Mouse (Mus musculus) small intestine, adult 2 months (tissue): Measurements from ENCODE around the gene Abcf3. TPM values are rescaled to one million over a fixed set of nuclear protein-coding genes. Genes with fewer than 3 reads are reported as not detected.

ENCODE experiments used
- H3K27ac ChIP-seq: fragments of 200-500 bp; 2 replicates; pipeline ENCODE4 v1.5.1; 2012; ENCODE audit warnings: low read depth, low read length, control low read depth, inconsistent platforms; ENCODE audit not compliant: insufficient read depth
- H3K27me3 ChIP-seq: fragments of 200-500 bp; 2 replicates; pipeline ENCODE4 v1.6.1; 2012; ENCODE audit warnings: mild to moderate bottlenecking, moderate library complexity, low read length, inconsistent platforms; ENCODE audit not compliant: control insufficient read depth, insufficient read depth
- H3K36me3 ChIP-seq: fragments of 200-500 bp; 2 replicates; pipeline ENCODE4 v1.6.1; 2012; ENCODE audit warnings: mild to moderate bottlenecking, low read length, control low read depth, inconsistent platforms; ENCODE audit not compliant: control insufficient read depth, insufficient read depth
- H3K4me1 ChIP-seq: fragments of 200-500 bp; 2 replicates; pipeline ENCODE4 v1.6.1; 2012; ENCODE audit warnings: low read length, inconsistent platforms, mixed read lengths; ENCODE audit not compliant: control insufficient read depth, insufficient read depth, insufficient read length
- H3K4me3 ChIP-seq: fragments of 200-500 bp; 2 replicates; pipeline ENCODE4 v1.5.1; 2012; ENCODE audit warnings: low read depth, mild to moderate bottlenecking, control low read depth, inconsistent platforms, low read length, moderate library complexity
- CTCF ChIP-seq: fragments of 200-500 bp; IDR thresholded peaks from 2 replicates; pipeline ENCODE4 v1.5.1; 2012; ENCODE audit warnings: low read depth, mild to moderate bottlenecking, control low read depth, inconsistent platforms, low read length, moderate library complexity, mixed read lengths; ENCODE audit not compliant: insufficient replicate concordance, insufficient read length; ENCODE audit errors: extremely low read depth
- POLR2A ChIP-seq: fragments of 200-500 bp; IDR thresholded peaks from 2 replicates; pipeline ENCODE4 v1.6.1; 2012; ENCODE audit warnings: low read depth, mild to moderate bottlenecking, control low read depth, inconsistent platforms, low read length, moderate library complexity
- WGBS: fragments of 180-500 bp; shearing (Covaris S2); methylation state at CpG from one replicate; pipeline ENCODE4 v1.1.7; 2018; 5-methylcytosine and 5-hydroxymethylcytosine counted together
- polyA plus RNA-seq: library from polyadenylated mRNA; depleted of rRNA; stranded (reverse); fragments of >200 nt; gene quantifications from 2 replicates; pipeline ENCODE4 v1.2.3, GENCODE M21; 2012

The Abcf3 gene
- polyA plus RNA-seq, 1 experiment = 15.0 TPM

GRCm38 (mm10) chr16:20516726-20517201, 31.6 kb upstream of the Abcf3 start, which contains the start of gene Dvl3:
Gene Dvl3, plus strand, starts transcription at chr16:20516982.
- Histone ChIP-seq H3K36me3 (peaks cover 2% of the 10 kb centered on the region; the same call in 1 of the 2 replicates), H3K4me3 (peak within 1 kb of the TSS; percentile 97), H3K27me3 (no peaks in the 10 kb centered on the region), H3K27ac (peak within 1 kb of the TSS; percentile 79), H3K4me1 (peaks cover 2% of the 10 kb centered on the region)
- under 1% methylated on average over 55 of the region's 55 CpGs for WGBS
- peak; percentile 87 for TF ChIP-seq POLR2A
- TF ChIP-seq CTCF = peak; percentile 31; the same call in 1 of the 2 replicates

DNA sequence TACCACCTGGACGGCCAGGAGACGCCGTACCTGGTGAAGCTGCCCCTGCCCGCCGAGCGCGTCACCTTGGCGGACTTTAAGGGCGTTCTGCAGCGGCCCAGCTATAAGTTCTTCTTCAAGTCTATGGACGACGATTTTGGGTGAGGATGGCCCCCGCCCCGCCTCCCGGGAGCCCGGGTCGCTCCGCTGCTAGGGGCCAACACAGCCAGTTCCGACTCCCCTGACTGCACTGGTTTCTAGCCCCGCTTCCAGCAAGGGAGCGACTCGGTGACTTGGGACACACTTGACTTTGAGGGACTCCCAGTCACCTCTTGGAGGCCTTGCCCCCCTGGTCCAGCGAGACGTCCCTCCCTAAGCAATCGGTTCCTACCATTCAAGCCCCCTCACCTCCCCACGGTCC, 31.2 kb upstream of the Abcf3 start:
- TF ChIP-seq CTCF (no peak), POLR2A (no peak)
- Histone ChIP-seq H3K27me3 (no peaks in the 10 kb centered on the region), H3K4me3 (peak overlapping the region; percentile 97), H3K4me1 (peaks cover 2% of the 10 kb centered on the region), H3K36me3 (peaks cover 4% of the 10 kb centered on the region; the same call in 1 of the 2 replicates), H3K27ac (peak overlapping the region; percentile 79)
- WGBS = under 1% methylated on average over 26 of the region's 26 CpGs

DNA sequence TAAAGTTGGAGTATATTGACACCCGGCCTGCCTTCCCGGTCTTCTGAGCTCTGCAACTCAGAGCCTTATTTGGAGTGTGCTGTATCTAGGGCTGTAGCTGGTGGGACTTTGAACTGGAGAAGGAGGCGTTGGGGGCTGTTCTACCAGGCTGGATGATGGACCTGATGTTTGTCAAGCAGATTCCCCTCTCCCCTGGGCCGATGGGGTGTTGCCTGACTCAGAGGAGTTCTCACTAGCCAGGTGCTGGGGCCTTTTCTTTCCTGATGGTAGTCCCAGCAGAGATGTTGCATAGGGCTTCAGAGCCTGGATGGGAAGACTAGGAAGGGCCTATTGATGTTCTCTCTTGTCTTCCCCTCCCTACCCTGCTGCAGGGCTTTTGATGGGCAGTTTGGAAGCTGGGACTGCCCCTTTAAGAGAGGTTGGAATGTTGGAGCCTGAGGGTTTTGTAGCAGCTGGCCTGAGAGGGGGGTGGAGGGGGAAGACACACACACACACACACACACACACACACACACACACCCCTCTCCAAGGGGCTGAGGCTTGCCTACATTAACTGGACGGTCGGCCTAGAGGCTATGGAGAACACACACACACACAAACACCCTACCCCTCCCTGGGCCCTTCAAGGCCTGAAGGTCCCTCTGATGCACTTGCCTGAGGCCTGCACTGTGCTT, 30.5 kb upstream of the Abcf3 start:
- H3K4me3 ChIP-seq = peak overlapping the region; percentile 97
- H3K27me3 ChIP-seq = no peaks in the 10 kb centered on the region
- H3K27ac ChIP-seq = peak overlapping the region; percentile 79; the same call in 1 of the 2 replicates
- peaks cover 2% of the 10 kb centered on the region for H3K4me1 ChIP-seq
- H3K36me3 ChIP-seq = peaks cover 4% of the 10 kb centered on the region; the same call in 1 of the 2 replicates
- WGBS = 3% methylated on average over 6 of the region's 6 CpGs
- no peak for TF ChIP-seq CTCF
- TF ChIP-seq POLR2A = no peak

- WGBS = 90% methylated on average over 10 of the region's 10 CpGs
- Histone ChIP-seq H3K27ac (no peak overlapping the region), H3K27me3 (no peaks in the 10 kb centered on the region), H3K36me3 (peaks cover 58% of the 10 kb centered on the region), H3K4me1 (no peaks in the 10 kb centered on the region; the same call in 1 of the 2 replicates), H3K4me3 (no peak overlapping the region)
- TF ChIP-seq CTCF = no peak
- no peak for TF ChIP-seq POLR2A
Observed at GRCm38 (mm10) chr16:20523886-20524285, 24.5 kb upstream of the Abcf3 start.

- no peaks in the 10 kb centered on the region for H3K4me1 ChIP-seq
- no peak overlapping the region for H3K27ac ChIP-seq
- no peaks in the 10 kb centered on the region for H3K27me3 ChIP-seq
- 90% methylated on average over 5 of the region's 5 CpGs for WGBS
- TF ChIP-seq CTCF = no peak
- TF ChIP-seq POLR2A = no peak
- peaks cover 67% of the 10 kb centered on the region for H3K36me3 ChIP-seq
- no peak overlapping the region for H3K4me3 ChIP-seq
Observed at GRCm38 (mm10) chr16:20528779-20529178, 19.6 kb upstream of the Abcf3 start.

GRCm38 (mm10) chr16:20529375-20529774, 19.0 kb upstream of the Abcf3 start:
- Histone ChIP-seq H3K4me1 (no peaks in the 10 kb centered on the region), H3K27ac (no peak overlapping the region), H3K4me3 (no peak overlapping the region), H3K27me3 (no peaks in the 10 kb centered on the region), H3K36me3 (peaks cover 61% of the 10 kb centered on the region)
- no peak for TF ChIP-seq POLR2A
- TF ChIP-seq CTCF = no peak
- WGBS = 76% methylated on average over 1 of the region's 1 CpGs

- WGBS = 97% methylated on average over 20 of the region's 20 CpGs
- H3K4me3 ChIP-seq = no peak overlapping the region
- TF ChIP-seq CTCF = no peak
- TF ChIP-seq POLR2A = no peak
- H3K27me3 ChIP-seq = no peaks in the 10 kb centered on the region
- H3K27ac ChIP-seq = no peak overlapping the region
- H3K4me1 ChIP-seq = no peaks in the 10 kb centered on the region
- H3K36me3 ChIP-seq = peaks cover 49% of the 10 kb centered on the region
Observed at GRCm38 (mm10) chr16:20530941-20531340, 17.4 kb upstream of the Abcf3 start.
